Mouse (Mus musculus) C2C12 (cell line): ENCODE data around the gene Kif26a.

ENCODE experiments used
- CTCF ChIP-seq: IDR thresholded peaks from one replicate; pipeline ENCODE4 v1.5.1; 2011; ENCODE audit not compliant: control insufficient read depth, insufficient read depth, insufficient read length
- MAX ChIP-seq: IDR thresholded peaks from one replicate; pipeline ENCODE4 v1.6.1; 2011; ENCODE audit warnings: mild to moderate bottlenecking, control low read depth
- MYOD1 ChIP-seq: IDR thresholded peaks from one replicate; pipeline ENCODE4 v1.6.1; 2011; ENCODE audit warnings: low read depth; ENCODE audit not compliant: control insufficient read depth, insufficient read length
- USF1 ChIP-seq: IDR thresholded peaks from one replicate; pipeline ENCODE4 v1.6.1; 2011; ENCODE audit warnings: low read depth, mild to moderate bottlenecking, control low read depth, moderate library complexity

GRCm38 (mm10) chr12:112154476-112154875 lies 8.5 kb downstream of the Kif26a start:
- TF ChIP-seq CTCF (no peak), USF1 (no peak), MYOD1 (no peak), MAX (no peak)
